Mouse (Mus musculus): ENCODE results near the gene Zbtb42. TPM values are rescaled to one million over a fixed set of nuclear protein-coding genes. Genes with fewer than 3 reads are reported as not detected.

The Zbtb42 gene
- polyA plus RNA-seq, 1 experiment from 2014 or later = 8.2 TPM

DNA sequence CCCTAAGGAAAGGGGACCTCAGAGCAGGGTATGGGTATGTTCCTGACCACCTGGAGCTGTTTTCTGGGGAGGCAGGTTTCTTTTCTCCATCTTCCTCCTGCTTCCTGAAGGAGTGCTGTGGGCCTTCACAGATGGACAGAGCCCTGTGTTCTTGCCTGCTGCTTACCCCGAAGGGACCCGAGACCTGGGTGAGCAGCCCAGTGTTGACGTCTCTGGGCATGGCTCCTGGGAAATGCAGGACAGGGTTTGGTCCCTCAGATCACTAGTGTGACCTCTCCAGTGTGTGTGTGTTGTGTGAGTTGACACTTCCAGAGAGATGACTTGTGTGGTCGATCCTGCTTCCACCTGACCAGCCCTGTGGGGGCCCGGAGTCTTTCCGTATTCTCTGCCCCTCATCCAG is 44.8 kb downstream of the Zbtb42 start:
- no peak for DNase-seq (ENCODE audit: low spot score)
- Histone ChIP-seq H3K4me3 (peak overlapping the region; percentile 86; the same call in 1 of the 2 replicates), H3K36me3 (no peaks in the 10 kb centered on the region), H3K9me3 (replicated peaks) (no peaks in the 10 kb centered on the region), H3K27me3 (ENCODE audit: low read depth, poor library complexity, severe bottlenecking) (peaks cover 60% of the 10 kb centered on the region), H3K4me1 (peaks cover 27% of the 10 kb centered on the region), H3K27ac (replicated peaks) (no peak overlapping the region)
- 84% methylated on average over 6 of the region's 6 CpGs for WGBS

- 79% methylated on average over 11 of the region's 11 CpGs for WGBS
- Histone ChIP-seq H3K27me3 (ENCODE audit: low read depth, poor library complexity, severe bottlenecking) (peaks cover 54% of the 10 kb centered on the region), H3K9me3 (replicated peaks) (no peaks in the 10 kb centered on the region), H3K4me3 (no peak overlapping the region), H3K4me1 (peaks cover 27% of the 10 kb centered on the region), H3K36me3 (no peaks in the 10 kb centered on the region), H3K27ac (replicated peaks) (no peak overlapping the region)
- DNase-seq (ENCODE audit: low spot score) = peak; percentile 70
Observed at GRCm38 (mm10) chr12:112724077-112724805, 45.6 kb downstream of the Zbtb42 start.

DNA sequence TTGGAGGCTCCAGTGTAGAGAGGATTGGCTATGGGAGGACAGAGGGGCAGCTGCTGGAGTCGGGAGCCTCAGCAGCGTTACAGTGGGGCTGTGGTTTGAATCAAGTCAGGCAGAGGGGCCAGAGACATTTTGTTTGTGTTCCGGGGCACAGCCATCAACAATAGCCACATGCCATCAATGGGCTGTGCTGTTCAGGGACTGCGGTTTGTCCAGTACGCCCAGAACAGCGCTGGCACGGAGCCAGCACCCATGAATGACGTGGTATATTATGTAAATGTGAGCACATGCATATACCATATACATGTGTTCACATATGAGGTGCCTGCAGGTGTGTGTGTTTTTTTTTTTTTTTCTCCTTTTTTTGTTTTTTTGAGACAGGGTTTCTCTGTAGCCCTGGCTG is 49.2 kb downstream of the Zbtb42 start:
- WGBS = 80% methylated on average over 8 of the region's 8 CpGs
- Histone ChIP-seq H3K27me3 (ENCODE audit: low read depth, poor library complexity, severe bottlenecking) (peaks cover 19% of the 10 kb centered on the region), H3K27ac (replicated peaks) (no peak overlapping the region), H3K4me3 (no peak overlapping the region), H3K36me3 (no peaks in the 10 kb centered on the region), H3K4me1 (peaks cover 9% of the 10 kb centered on the region), H3K9me3 (replicated peaks) (no peaks in the 10 kb centered on the region)
- no peak for DNase-seq (ENCODE audit: low spot score)

DNA sequence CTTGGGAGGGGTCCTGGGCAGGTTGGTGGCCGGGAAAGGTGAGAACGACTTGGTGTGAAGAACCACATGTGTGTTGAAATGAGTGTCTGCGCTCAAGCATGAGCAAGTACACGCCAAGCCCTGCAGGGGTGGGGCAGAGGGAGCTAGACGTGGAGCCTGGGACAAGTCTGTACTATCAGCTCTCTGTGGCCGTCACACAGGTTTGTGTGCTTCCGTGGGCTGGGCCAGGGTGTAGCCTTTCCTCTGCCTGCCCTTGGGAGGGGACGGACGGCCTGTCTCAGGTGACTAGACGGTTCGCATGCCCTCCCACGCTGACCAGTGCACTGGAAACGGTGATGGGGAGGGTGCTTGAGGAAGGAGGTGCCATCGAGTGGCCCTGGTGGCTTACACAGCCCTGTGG is 52.2 kb downstream of the Zbtb42 start:
- Histone ChIP-seq H3K4me3 (no peak overlapping the region), H3K9me3 (replicated peaks) (no peaks in the 10 kb centered on the region), H3K36me3 (0 out of 2 replicates have a peak, but pooled peaks cover 7% of the 10 kb centered on the region), H3K4me1 (peaks cover 4% of the 10 kb centered on the region; the same call in 1 of the 2 replicates), H3K27me3 (ENCODE audit: low read depth, poor library complexity, severe bottlenecking) (peaks cover 6% of the 10 kb centered on the region; the same call in 1 of the 2 replicates), H3K27ac (replicated peaks) (no peak overlapping the region)
- DNase-seq (ENCODE audit: low spot score) = no peak
- 87% methylated on average over 14 of the region's 14 CpGs for WGBS

Small RNA genes within 50 kb of the gene (microRNA-seq; reads per million reads assigned to microRNA genes)
- gene Mir6939 = 1.2 reads per million

Other genes with a start within 250 kb of the Zbtb42 start
- not detected in 2 replicates for gene A530016L24Rik, start 189.4 kb upstream of the Zbtb42 start, polyA plus RNA-seq (2016; fragmentation: Nextera tagmentation; extraction: Ambion mirVana)
- 2.8 and 4.9 TPM in 2 replicates for gene Tmem179, start 162.1 kb upstream of the Zbtb42 start, polyA plus RNA-seq (2016; fragmentation: Nextera tagmentation; extraction: Ambion mirVana)
- gene Inf2, start 90.0 kb upstream of the Zbtb42 start, polyA plus RNA-seq (2016; fragmentation: Nextera tagmentation; extraction: Ambion mirVana) = 1.7 and 1.8 TPM in 2 replicates
- gene Adssl1, start 58.8 kb upstream of the Zbtb42 start, polyA plus RNA-seq (2016; fragmentation: Nextera tagmentation; extraction: Ambion mirVana) = 2.9 and 3.4 TPM in 2 replicates
- 306 and 361 TPM in 2 replicates for gene Siva1, start 34.1 kb upstream of the Zbtb42 start, polyA plus RNA-seq (2016; fragmentation: Nextera tagmentation; extraction: Ambion mirVana)
- 44.5 and 46.2 TPM in 2 replicates for gene Akt1, start 3.9 kb upstream of the Zbtb42 start, polyA plus RNA-seq (2016; fragmentation: Nextera tagmentation; extraction: Ambion mirVana)
- 3.3 and 4.3 TPM in 2 replicates for gene Cep170b, start 41.6 kb downstream of the Zbtb42 start, polyA plus RNA-seq (2016; fragmentation: Nextera tagmentation; extraction: Ambion mirVana)
- gene Pld4, start 81.8 kb downstream of the Zbtb42 start, polyA plus RNA-seq (2016; fragmentation: Nextera tagmentation; extraction: Ambion mirVana) = 3.7 and 5.7 TPM in 2 replicates
- gene Ahnak2, start 123.8 kb downstream of the Zbtb42 start, polyA plus RNA-seq (2016; fragmentation: Nextera tagmentation; extraction: Ambion mirVana) = 0.06 and 0.11 TPM in 2 replicates
- 13.7 and 14.4 TPM in 2 replicates for gene Clba1, start 130.1 kb downstream of the Zbtb42 start, polyA plus RNA-seq (2016; fragmentation: Nextera tagmentation; extraction: Ambion mirVana)
- gene Cdca4, start 150.6 kb downstream of the Zbtb42 start, polyA plus RNA-seq (2016; fragmentation: Nextera tagmentation; extraction: Ambion mirVana) = 178 and 181 TPM in 2 replicates
- gene Gpr132, start 189.4 kb downstream of the Zbtb42 start, polyA plus RNA-seq (2016; fragmentation: Nextera tagmentation; extraction: Ambion mirVana) = not detected in 2 replicates

Measured in midbrain, embryonic 10.5 days (tissue).